Mouse (Mus musculus) large intestine, adult 2 months (tissue): ENCODE data around the gene Pard3b. TPM values are rescaled to one million over a fixed set of nuclear protein-coding genes. Genes with fewer than 3 reads are reported as not detected.

ENCODE experiments used
- DNase-seq: peaks from one replicate; pipeline ENCODE4 v3.0.0-alpha.2; 2012; ENCODE audit warnings: low read depth, low spot score
- WGBS: fragments of 180-500 bp; shearing (Covaris S2); methylation state at CpG from one replicate; pipeline ENCODE4 v1.1.7; 2018; 5-methylcytosine and 5-hydroxymethylcytosine counted together
- polyA plus RNA-seq: library from polyadenylated mRNA; depleted of rRNA; stranded (reverse); fragments of >200 nt; gene quantifications from 2 replicates; pipeline ENCODE4 v1.2.3, GENCODE M21; 2012

The Pard3b gene
- polyA plus RNA-seq, 1 experiment = 1.9 TPM

DNA sequence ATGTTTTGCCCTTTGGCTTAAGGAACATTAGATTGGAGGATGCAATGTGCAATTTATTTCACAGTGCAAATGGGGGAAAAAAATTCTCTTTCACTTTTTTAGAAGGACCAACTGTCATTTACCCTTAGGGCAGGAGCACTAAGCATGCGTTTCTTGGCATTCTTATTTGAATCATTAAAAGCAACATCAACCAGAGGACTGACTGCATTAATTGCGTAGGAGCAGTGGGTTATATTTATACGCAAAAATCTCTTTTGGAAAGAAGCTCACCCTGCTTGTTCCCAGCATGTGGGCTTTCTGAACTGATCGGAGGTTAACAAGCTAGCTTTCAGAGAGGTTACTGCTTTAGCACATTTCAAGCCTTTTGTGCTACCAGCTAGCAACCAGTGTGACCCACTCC lies 705.7 kb downstream of the Pard3b start:
- 93% methylated on average over 4 of the region's 4 CpGs for WGBS
- no peak for DNase-seq

- 95% methylated on average over 4 of the region's 4 CpGs for WGBS
- DNase-seq = no peak
These were observed 709.7 kb downstream of the Pard3b start for GRCm38 (mm10) chr1:62348371-62348770.

DNA sequence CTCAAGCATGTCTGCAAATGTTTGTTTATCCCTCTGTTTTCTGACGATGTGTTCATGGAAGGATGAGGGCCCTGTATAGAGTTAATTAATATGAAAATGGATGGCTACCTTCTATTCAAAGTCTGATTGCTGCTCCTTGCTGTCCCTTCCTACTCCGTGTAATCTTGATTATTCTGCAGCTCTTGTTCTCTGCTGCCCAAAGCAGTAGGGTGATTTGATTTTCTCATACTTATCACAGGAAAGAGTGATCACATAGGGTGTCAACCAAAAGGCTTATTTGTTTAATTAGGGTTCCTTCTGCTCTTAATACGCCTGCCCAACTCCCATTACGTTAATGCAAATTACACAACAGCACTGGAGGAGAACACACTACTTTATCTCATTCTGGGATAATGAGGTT lies 716.9 kb downstream of the Pard3b start:
- 72% methylated on average over 4 of the region's 4 CpGs for WGBS
- DNase-seq = no peak

DNA sequence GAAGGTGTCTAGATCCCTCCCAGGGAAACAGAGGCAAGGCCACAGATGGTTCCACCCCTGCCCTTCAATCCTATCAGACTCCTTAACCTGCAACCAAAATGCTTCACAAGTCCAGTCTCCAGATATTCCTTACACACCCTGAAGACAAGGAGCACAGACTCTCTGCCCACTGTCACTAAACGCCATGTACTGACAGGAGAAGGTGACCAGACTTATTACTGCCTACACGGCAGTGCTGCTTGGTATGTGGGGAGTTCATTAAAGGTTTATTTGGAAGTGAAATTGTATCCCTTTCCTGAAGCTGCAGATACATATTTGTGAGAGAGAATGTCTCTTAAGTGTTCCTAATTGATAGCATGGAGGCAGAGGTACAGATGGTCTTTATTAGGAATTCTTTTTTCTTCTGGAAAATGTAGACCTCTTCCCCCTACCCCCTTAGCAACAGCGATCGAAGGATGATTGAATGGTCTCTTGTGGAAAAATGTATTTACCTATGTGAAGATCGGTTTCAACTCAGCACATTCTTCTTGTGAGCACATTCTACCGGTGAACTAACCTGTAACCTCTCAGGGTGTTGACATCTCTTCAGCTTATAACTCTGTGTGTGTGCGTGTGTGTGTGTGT lies 735.9 kb downstream of the Pard3b start:
- WGBS = 88% methylated on average over 7 of the region's 7 CpGs
- DNase-seq = no peak

DNA sequence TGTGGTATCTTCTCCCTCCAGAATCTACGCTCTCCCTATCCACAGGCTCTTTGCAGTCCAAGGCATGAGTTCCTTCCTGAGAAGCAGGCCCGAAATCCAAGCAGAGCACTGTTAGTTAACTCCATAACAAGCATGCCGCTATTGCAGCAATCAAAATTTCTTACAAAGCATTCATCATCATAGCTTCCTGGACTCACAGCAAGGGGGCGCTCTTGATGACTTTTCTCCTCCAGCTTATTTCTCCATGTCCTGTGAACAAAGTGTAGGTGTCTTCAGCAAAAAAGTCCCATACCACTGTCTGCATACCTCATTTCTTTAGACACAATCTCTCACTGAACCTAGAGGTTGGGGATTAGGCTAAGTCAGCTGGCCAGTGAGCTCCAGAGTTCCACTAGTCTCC lies 739.7 kb downstream of the Pard3b start:
- DNase-seq = no peak
- WGBS = 89% methylated on average over 4 of the region's 4 CpGs

DNA sequence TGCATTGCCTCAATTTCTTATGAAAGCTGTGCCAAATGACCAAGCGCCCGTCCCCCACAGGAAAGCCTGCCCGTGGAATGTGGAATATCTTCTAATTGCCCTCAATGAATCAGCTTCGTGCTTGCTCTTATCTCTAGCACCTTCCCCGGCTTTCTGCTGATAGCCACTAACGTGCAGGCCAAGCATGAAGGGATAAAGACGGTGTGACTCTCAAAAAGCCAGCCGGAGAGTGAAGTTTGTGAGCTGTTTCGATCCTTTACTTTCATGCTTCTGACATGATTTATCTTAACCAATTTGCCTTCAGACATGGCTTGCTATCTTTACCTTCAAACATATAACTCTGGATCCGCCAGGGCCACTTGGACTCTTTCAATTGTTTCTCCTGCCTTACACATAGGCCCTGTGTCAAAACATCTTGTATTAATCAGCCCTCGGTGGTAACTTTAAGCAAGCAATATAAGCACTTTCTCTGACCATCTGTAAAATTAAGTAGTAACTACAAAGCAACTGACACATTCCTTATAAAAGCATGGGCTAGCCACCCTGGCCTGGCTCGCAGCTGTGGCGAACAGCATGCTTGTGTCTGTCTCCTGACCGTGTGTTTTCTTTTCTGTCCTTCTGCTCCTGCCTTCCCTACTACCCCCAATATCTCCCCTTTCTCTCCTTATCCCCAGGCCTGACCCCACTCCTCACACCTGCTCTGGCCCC lies 744.3 kb downstream of the Pard3b start:
- no peak for DNase-seq
- WGBS = 76% methylated on average over 14 of the region's 14 CpGs

- no peak for DNase-seq
- 93% methylated on average over 1 of the region's 1 CpGs for WGBS
These were observed 745.6 kb downstream of the Pard3b start for GRCm38 (mm10) chr1:62384241-62384640.

DNA sequence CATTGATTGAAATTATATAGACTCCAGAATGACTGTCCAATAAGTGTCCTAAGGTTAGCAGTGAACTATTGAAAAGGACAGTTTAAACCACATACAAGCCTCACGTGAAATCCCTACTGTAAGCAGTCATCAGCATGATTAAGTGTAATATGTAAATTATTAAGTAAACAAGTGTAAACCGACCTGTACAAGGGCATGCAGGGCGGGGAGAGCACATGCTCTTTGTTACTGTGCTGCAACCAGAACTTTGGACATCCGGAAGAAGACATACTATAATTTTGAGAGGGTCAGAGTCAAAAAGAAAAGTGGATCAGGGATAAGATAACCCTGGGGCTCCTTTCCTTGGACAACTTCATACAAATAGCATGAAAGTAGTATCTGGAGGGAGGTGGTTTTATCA lies 749.4 kb downstream of the Pard3b start:
- 67% methylated on average over 4 of the region's 4 CpGs for WGBS
- no peak for DNase-seq

GRCm38 (mm10) chr1:62392863-62393262 lies 754.2 kb downstream of the Pard3b start:
- DNase-seq = no peak
- 60% methylated on average over 4 of the region's 4 CpGs for WGBS

DNA sequence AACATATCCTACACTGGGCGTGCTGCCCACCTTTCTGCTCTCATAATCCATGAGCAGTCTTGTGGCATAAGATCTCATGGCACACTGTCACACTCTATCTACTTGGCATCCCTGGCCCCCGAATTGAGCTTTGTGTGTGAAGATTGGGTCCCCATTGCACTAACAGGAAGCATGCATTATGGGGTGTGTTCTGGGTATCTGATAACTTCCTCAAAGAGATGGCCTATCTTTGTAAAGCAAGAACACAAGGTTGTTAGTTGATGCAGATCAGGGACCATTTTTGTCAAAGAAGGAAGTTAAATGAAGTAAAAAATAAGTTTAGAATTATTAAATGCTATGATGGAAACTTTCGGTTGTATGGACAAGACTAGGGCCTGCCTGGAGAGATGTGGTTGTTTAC lies 755.9 kb downstream of the Pard3b start:
- 89% methylated on average over 3 of the region's 3 CpGs for WGBS
- DNase-seq = no peak

DNA sequence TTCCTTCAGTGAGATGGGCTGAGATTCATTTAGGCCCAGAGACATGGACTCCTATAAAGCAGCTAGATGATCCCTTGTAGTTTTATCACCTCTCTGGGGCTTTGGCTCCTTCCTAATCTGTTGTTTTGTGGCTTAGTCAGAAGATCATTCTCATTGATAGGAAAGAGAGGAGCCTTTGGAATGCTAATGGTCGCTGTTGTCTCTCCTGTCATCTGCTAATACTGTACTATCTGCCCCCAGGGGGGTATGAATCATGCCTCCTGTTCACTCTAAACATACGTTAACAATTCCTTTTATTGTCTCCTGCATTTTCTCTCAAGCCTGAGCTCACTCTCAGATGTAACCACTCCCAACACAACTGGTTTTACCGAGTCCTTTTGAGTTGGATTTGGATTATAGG lies 759.6 kb downstream of the Pard3b start:
- DNase-seq = no peak
- 33% methylated on average over 3 of the region's 3 CpGs for WGBS

DNA sequence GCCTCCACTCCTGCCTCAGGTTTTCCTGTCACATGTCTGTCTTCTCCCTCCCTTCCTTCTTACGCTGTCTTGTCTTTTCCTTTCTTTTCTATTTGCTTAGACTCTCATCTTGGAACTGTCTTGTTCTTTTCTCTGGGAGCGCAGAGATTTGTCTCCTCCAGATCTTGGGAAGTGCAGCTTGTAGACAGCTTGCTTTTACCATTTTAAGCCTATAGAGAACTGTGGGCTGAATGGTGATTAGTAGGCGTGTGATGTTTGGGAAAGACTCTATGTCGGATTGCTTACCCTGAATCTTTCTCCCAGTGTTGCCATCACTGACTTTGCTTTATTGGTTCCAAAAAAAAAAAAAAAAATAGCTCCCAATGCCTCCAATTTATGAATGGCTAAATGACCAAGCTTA lies 760.1 kb downstream of the Pard3b start:
- 88% methylated on average over 4 of the region's 4 CpGs for WGBS
- no peak for DNase-seq

DNA sequence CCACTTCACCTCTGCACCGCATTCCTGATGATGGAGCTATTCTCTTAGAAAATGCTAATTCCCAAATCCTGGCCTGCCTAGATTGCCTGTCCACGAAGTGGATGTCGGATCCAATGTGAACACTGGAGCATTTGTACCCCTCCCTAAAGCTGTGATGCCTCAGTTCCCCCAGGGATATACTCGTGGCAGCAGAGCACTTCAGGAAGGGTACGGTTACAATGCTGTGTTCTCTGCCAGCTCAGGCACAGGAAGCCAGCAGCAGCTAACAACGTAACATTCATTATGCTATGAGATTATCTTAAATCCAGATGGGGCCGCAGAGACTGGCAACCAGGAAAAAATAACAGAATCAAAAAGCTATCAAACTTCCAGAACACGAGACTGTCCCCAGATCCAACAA lies 766.4 kb downstream of the Pard3b start:
- no peak for DNase-seq
- WGBS = 80% methylated on average over 8 of the region's 8 CpGs

- no peak for DNase-seq
- 86% methylated on average over 2 of the region's 2 CpGs for WGBS
These were observed 772.7 kb downstream of the Pard3b start for GRCm38 (mm10) chr1:62411368-62411767.

GRCm38 (mm10) chr1:62412019-62412418 lies 773.4 kb downstream of the Pard3b start:
- DNase-seq = no peak
- WGBS = 65% methylated on average over 4 of the region's 4 CpGs

- WGBS = 70% methylated on average over 3 of the region's 3 CpGs
- DNase-seq = no peak
These were observed 774.4 kb downstream of the Pard3b start for GRCm38 (mm10) chr1:62412988-62413387.

GRCm38 (mm10) chr1:62414521-62414920 lies 775.9 kb downstream of the Pard3b start:
- no peak for DNase-seq
- WGBS = 51% methylated on average over 6 of the region's 6 CpGs

DNA sequence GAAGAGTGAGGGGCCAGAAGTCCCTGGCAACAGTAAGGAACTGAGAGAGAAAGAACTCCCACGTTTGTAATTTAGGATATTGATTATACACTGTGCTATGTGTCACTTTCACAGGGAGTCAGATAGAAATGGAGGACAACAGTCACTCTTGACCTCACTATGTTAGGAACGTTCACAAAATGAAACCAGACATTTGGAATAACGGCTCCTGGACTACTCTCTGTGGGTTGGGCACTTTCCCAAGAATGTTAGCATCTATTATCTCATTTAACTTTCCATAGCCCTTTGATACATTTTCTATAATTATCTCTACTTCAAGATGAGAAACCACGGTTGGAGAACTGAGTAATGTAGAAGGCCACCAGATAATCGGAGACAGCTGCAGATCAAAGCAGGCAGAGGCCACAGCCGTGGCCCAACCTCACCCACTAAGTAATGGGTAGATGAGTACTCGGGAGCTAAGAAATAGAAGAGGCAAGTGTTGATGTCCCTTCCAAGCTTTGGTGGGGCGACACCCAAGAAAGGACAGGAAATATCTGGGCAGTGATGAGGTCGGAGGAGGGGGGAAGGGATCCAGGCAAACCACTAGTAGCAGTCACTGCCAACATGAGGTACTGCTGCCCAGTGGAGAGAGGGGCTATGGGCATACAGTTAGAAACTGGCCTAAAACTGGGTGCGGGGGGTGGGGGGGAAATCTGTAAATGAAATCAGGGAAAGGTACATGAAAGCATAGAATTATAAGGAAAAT lies 778.2 kb downstream of the Pard3b start:
- no peak for DNase-seq
- WGBS = 78% methylated on average over 10 of the region's 10 CpGs

- whole genome bisulfite sequencing = 87% methylated on average over 10 of the region's 10 CpGs
- no peak for DNase-seq
These were observed 784.4 kb downstream of the Pard3b start for GRCm38 (mm10) chr1:62422896-62423650.

DNA sequence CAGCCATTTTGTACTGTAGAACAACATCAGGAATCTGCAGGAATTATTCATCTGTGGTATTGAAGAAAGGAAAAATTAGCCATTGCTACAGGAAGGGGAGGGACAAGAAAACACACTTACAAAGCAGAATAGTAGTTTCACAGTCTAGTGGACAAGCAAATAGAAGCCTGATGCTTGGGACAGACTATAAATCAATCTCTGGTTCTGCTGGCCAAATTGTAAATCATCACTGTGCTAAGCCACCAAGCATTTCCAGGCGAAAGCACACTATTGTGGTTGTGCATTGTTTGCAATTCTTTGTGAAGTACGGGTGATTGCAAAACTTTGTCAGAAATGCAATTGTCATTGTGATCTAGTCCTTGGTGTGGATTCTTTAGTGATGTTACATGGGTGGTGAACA lies 786.7 kb downstream of the Pard3b start:
- WGBS = 81% methylated on average over 2 of the region's 2 CpGs
- DNase-seq = no peak
